Mouse (Mus musculus): ENCODE data around the gene Ncbp2.

DNA sequence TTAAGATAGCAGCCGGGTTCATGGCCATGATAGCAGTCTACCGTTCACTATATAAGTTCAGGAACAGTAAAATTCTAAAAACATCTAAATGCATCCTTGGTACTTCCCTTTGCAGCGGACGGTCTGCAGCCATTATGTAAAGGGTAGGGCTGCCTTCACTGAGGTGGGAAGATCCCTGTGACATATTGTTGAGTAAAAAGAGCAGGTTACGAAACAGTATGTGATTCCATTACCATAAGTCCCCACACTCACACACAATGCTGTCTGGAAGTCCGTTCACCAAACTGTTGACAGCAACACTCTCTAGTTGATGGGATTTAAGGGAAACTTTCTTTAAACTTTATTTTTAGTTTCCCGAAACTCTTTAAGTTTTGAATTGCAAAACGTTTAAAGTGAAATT is 45.1 kb upstream of the Ncbp2 start:
- TF ChIP-seq CTCF (IDR thresholded peaks at IDR 0.05; ENCODE audit: low read depth, low read length) (no peak), POLR2A (IDR thresholded peaks at IDR 0.05; ENCODE audit: extremely low read depth, insufficient read depth, low read length) (no peak)

Data from liver, adult 2 months (tissue).